Mouse (Mus musculus): ENCODE data around the gene Cdh12.

The Cdh12 gene

GRCm38 (mm10) chr15:20711859-20712258 is 262.8 kb downstream of the Cdh12 start:
- no peak for DNase-seq (ENCODE audit: low spot score)

- DNase-seq (ENCODE audit: low spot score) = no peak
These were observed 323.2 kb downstream of the Cdh12 start for GRCm38 (mm10) chr15:20772289-20772688.

GRCm38 (mm10) chr15:20773423-20773822 is 324.4 kb downstream of the Cdh12 start:
- no peak for DNase-seq (ENCODE audit: low spot score)

- no peak for DNase-seq (ENCODE audit: low spot score)
These were observed 347.9 kb downstream of the Cdh12 start for GRCm38 (mm10) chr15:20796999-20797398.

- no peak for DNase-seq (ENCODE audit: low spot score)
These were observed 349.5 kb downstream of the Cdh12 start for GRCm38 (mm10) chr15:20798541-20798940.

- no peak for DNase-seq (ENCODE audit: low spot score)
These were observed 386.8 kb downstream of the Cdh12 start for GRCm38 (mm10) chr15:20835887-20836286.

- DNase-seq (ENCODE audit: low spot score) = no peak
These were observed 387.9 kb downstream of the Cdh12 start for GRCm38 (mm10) chr15:20836991-20837390.

GRCm38 (mm10) chr15:20841479-20841878 is 392.4 kb downstream of the Cdh12 start:
- no peak for DNase-seq (ENCODE audit: low spot score)

- no peak for DNase-seq (ENCODE audit: low spot score)
These were observed 414.0 kb downstream of the Cdh12 start for GRCm38 (mm10) chr15:20863076-20863475.

GRCm38 (mm10) chr15:20872518-20872917 is 423.5 kb downstream of the Cdh12 start:
- no peak for DNase-seq (ENCODE audit: low spot score)

GRCm38 (mm10) chr15:20876993-20877392 is 427.9 kb downstream of the Cdh12 start:
- no peak for DNase-seq (ENCODE audit: low spot score)

- no peak for DNase-seq (ENCODE audit: low spot score)
These were observed 444.4 kb downstream of the Cdh12 start for GRCm38 (mm10) chr15:20893471-20893870.

GRCm38 (mm10) chr15:20902568-20902967 is 453.5 kb downstream of the Cdh12 start:
- DNase-seq (ENCODE audit: low spot score) = no peak

- no peak for DNase-seq (ENCODE audit: low spot score)
These were observed 479.2 kb downstream of the Cdh12 start for GRCm38 (mm10) chr15:20928221-20928620.

- no peak for DNase-seq (ENCODE audit: low spot score)
These were observed 494.9 kb downstream of the Cdh12 start for GRCm38 (mm10) chr15:20944000-20944399.

- no peak for DNase-seq (ENCODE audit: low spot score)
These were observed 518.4 kb downstream of the Cdh12 start for GRCm38 (mm10) chr15:20967463-20967862.

GRCm38 (mm10) chr15:20971041-20971440 is 522.0 kb downstream of the Cdh12 start:
- no peak for DNase-seq (ENCODE audit: low spot score)

GRCm38 (mm10) chr15:21000541-21000940 is 551.5 kb downstream of the Cdh12 start:
- DNase-seq (ENCODE audit: low spot score) = no peak

- no peak for DNase-seq (ENCODE audit: low spot score)
These were observed 558.9 kb downstream of the Cdh12 start for GRCm38 (mm10) chr15:21007931-21008330.

- DNase-seq (ENCODE audit: low spot score) = no peak
These were observed 559.4 kb downstream of the Cdh12 start for GRCm38 (mm10) chr15:21008487-21008886.

GRCm38 (mm10) chr15:21008969-21009368 is 559.9 kb downstream of the Cdh12 start:
- DNase-seq (ENCODE audit: low spot score) = no peak

- no peak for DNase-seq (ENCODE audit: low spot score)
These were observed 614.6 kb downstream of the Cdh12 start for GRCm38 (mm10) chr15:21063683-21064082.

GRCm38 (mm10) chr15:21069264-21069663 is 620.2 kb downstream of the Cdh12 start:
- no peak for DNase-seq (ENCODE audit: low spot score)

GRCm38 (mm10) chr15:21092824-21093223 is 643.8 kb downstream of the Cdh12 start:
- DNase-seq (ENCODE audit: low spot score) = no peak

Data from MN1 (cell line).